8 mouse cellular contexts compared by ENCODE assay signal in genomic region chr9:31082054-31082666, GRCm38 (mm10). TPM values are rescaled to one million over a fixed set of nuclear protein-coding genes. Genes with fewer than 3 reads are reported as not detected.
A peak's percentile ranks its signal among the peaks of the same experiment; 100 is the strongest.
DNase-seq lines count a peak whose midpoint lies in the region; ATAC-seq lines count a peak whose summit lies in the region.

No protein-coding gene starts in this region.

- no peak for ATAC-seq in liver, embryonic 12.5 days
- peak; percentile 52; the same call in 1 of the 2 replicates for ATAC-seq in intestine, embryonic 16.5 days
- peak; percentile 73 for ATAC-seq in midbrain, embryonic 13.5 days

- H3K27me3 ChIP-seq in liver, embryonic 12.5 days (replicated peaks), result peaks cover 39% of the 10 kb centered on the region
- no peaks in the 10 kb centered on the region for H3K27me3 ChIP-seq in intestine, embryonic 16.5 days (replicated peaks; ENCODE audit: control insufficient read depth, insufficient read depth, low read length)
- H3K27me3 ChIP-seq in midbrain, embryonic 13.5 days, result 0 out of 2 replicates have a peak, but pooled peaks cover 5% of the 10 kb centered on the region

- peak; percentile 77 for DNase-seq in liver
- peak; percentile 89 for DNase-seq in embryo, embryonic 11 days
- peak; percentile 55 to 79 for DNase-seq in gastrocnemius, postnatal 4 days (ENCODE audit: low spot score in 2 of 2)
- DNase-seq in left cerebral cortex, postnatal 25 days (ENCODE audit: low spot score in 2 of 2), result peak; percentile 74 to 83
- peak; percentile 54 for DNase-seq in spleen, adult 12 weeks (ENCODE audit: low spot score)

- 9% methylated on average over 15 of the region's 15 CpGs for whole genome bisulfite sequencing in liver, embryonic 12.5 days (ENCODE audit: insufficient replicate concordance)
- 9% methylated on average over 15 of the region's 15 CpGs for WGBS in intestine, embryonic 16.5 days
- 6% methylated on average over 15 of the region's 15 CpGs for WGBS in midbrain, embryonic 13.5 days

- intact Hi-C loops in left cerebral cortex, postnatal 25 days (cut with DNase I), result loop anchor here (5.0 kb wide), 1 partner anchor 635 kb away; no protein-coding TSS in a partner anchor

- no peak overlapping the region for H3K4me3 ChIP-seq in liver, embryonic 12.5 days
- no peak overlapping the region for H3K4me3 ChIP-seq in intestine, embryonic 16.5 days (ENCODE audit: low read length)
- peak overlapping the region; percentile 24 for H3K4me3 ChIP-seq in midbrain, embryonic 13.5 days (replicated peaks)

- H3K4me2 ChIP-seq in liver, embryonic 12.5 days, result no peak overlapping the region; the same call in 1 of the 2 replicates
- no peak overlapping the region for H3K4me2 ChIP-seq in intestine, embryonic 16.5 days (ENCODE audit: low read depth, low read length)
- H3K4me2 ChIP-seq in midbrain, embryonic 13.5 days (replicated peaks), result peak overlapping the region; percentile 45

- no peak overlapping the region for H3K9ac ChIP-seq in liver, embryonic 12.5 days
- H3K9ac ChIP-seq in intestine, embryonic 16.5 days (ENCODE audit: low read depth, low read length), result no peak overlapping the region
- 0 out of 2 replicates have a peak overlapping the region, but pooled peaks have one; percentile 30 for H3K9ac ChIP-seq in midbrain, embryonic 13.5 days (replicated peaks)

- no peak overlapping the region for H3K27ac ChIP-seq in liver, embryonic 12.5 days
- no peak overlapping the region for H3K27ac ChIP-seq in intestine, embryonic 16.5 days (ENCODE audit: low read length)
- H3K27ac ChIP-seq in midbrain, embryonic 13.5 days, result no peak overlapping the region

- H3K9me3 ChIP-seq in liver, embryonic 12.5 days (replicated peaks), result no peaks in the 10 kb centered on the region
- H3K9me3 ChIP-seq in intestine, embryonic 16.5 days (ENCODE audit: control insufficient read depth, low read length), result no peaks in the 10 kb centered on the region
- no peaks in the 10 kb centered on the region for H3K9me3 ChIP-seq in midbrain, embryonic 13.5 days

- H3K4me1 ChIP-seq in liver, embryonic 12.5 days, result 0 out of 2 replicates have a peak, but pooled peaks cover 7% of the 10 kb centered on the region
- H3K4me1 ChIP-seq in intestine, embryonic 16.5 days (ENCODE audit: control insufficient read depth, insufficient read depth, low read length), result no peaks in the 10 kb centered on the region
- peaks cover 7% of the 10 kb centered on the region; the same call in 1 of the 2 replicates for H3K4me1 ChIP-seq in midbrain, embryonic 13.5 days (replicated peaks)

- no peaks in the 10 kb centered on the region for H3K36me3 ChIP-seq in liver, embryonic 12.5 days
- no peaks in the 10 kb centered on the region for H3K36me3 ChIP-seq in intestine, embryonic 16.5 days (ENCODE audit: control insufficient read depth, insufficient read depth, low read length)
- no peaks in the 10 kb centered on the region for H3K36me3 ChIP-seq in midbrain, embryonic 13.5 days

RNA-seq across cellular contexts. Expression of gene St14, which starts 49.5 kb away (rescaled TPM):
- polyA plus RNA-seq in liver, embryonic 12.5 days (2016; fragmentation: Nextera tagmentation; extraction: Ambion mirVana), result 0.28 and 0.38 TPM in 2 replicates
- total RNA-seq in gastrocnemius, postnatal 4 days (2021), result under 1 TPM; 0.54 to 0.73 TPM
- polyA plus RNA-seq in intestine, embryonic 16.5 days (2015; fragmentation: Nextera tagmentation; extraction: Ambion mirVana), result 91.4 and 96.6 TPM in 2 replicates
- 1 to 10 TPM in 1 of 2 experiments, under 1 TPM in 1; 0.60 to 1.3 TPM for total RNA-seq in left cerebral cortex, postnatal 25 days (2021)
- 0.50 and 0.57 TPM in 2 replicates for polyA plus RNA-seq in midbrain, embryonic 13.5 days (2015; fragmentation: Nextera tagmentation; extraction: Ambion mirVana)

RNA-seq across cellular contexts. Expression of gene Zbtb44, which starts 51.7 kb away (rescaled TPM):
- polyA plus RNA-seq in liver, embryonic 12.5 days (2016; fragmentation: Nextera tagmentation; extraction: Ambion mirVana), result 10.2 and 10.4 TPM in 2 replicates
- total RNA-seq in gastrocnemius, postnatal 4 days (2021), result 10 to 100 TPM; 34.6 to 42.5 TPM
- polyA plus RNA-seq in intestine, embryonic 16.5 days (2015; fragmentation: Nextera tagmentation; extraction: Ambion mirVana), result 5.6 and 6.2 TPM in 2 replicates
- total RNA-seq in left cerebral cortex, postnatal 25 days (2021), result 10 to 100 TPM; 39.8 to 42.1 TPM
- 4.4 and 5.5 TPM in 2 replicates for polyA plus RNA-seq in midbrain, embryonic 13.5 days (2015; fragmentation: Nextera tagmentation; extraction: Ambion mirVana)

Comparison
In these comparisons a context has a peak if more than half of its experiments do, and no peak if none do; other contexts are left out.
1. RNA of gene St14, which starts 49.5 kb away (polyA plus RNA-seq): 91.4 to 96.6 TPM in intestine, embryonic 16.5 days; 0.50 to 0.57 TPM in midbrain, embryonic 13.5 days and 0.28 to 0.38 TPM in liver, embryonic 12.5 days; every median in the first group is over 10 times any median in the second.
2. Peak in every context shown above with its lines, with median percentiles within 50 percentile points of each other: DNase-seq.